Mouse (Mus musculus): ENCODE measurements around the gene Atg13.
A peak's percentile ranks its signal among the peaks of the same experiment; 100 is the strongest.

Gene Atg13

DNA sequence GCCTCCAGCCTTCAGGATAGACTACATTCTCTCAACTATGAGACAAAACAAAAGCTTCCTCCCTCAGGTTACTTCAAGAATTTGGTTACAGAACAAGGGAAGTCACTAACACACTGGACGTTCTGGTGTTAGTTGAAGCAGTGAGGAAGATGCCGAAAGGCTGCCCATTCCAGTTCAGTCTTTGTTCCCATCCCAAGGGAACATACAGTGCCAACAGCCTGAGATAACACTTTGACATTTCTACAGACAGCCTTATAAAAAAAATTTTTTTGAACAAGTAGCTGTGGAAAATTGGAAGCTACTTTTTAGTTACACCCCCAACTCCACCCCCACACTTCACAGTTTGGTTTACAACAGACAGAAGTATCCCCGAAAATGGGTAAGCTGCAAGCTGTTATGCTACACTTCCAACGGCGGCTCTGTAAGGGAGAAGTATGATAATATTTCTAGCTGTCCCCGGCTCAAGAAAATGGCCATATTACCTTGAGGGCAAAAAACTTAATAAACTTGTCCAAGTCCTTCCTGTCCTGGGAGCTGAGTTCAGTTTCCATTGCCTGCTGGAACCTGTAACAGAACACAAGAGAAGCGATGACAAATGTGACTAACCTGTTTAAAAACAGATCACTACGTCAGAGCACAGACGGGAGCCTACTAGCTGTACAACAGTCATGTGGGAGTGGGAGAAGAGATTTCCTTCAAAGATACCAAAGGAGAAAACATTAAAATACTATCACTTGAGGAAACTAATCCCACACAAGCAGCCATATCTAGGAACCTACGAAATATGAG lies 14.7 kb downstream of the Atg13 start:
- DNase-seq (ENCODE audit: low spot score), result no peak

DNA sequence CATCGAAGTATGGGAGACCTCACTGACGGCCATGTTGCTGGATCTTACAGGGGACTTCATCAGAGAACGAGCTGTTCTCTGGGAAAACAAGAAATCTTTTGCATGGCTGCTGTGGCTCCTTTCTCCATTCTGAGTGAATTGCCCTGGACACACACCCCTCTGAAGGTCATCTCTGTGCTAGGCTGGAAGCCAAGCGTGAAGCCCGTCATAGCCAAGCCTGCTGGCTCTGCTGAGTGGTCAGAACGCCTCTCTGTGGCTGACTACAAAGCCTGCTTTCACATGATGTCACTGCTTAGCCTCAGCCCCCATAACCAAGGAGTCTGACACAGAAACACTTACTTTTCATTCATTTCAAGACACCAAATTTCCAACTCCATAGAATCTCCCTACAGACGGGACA lies 20.9 kb downstream of the Atg13 start:
- DNase-seq (ENCODE audit: low spot score), result no peak

DNA sequence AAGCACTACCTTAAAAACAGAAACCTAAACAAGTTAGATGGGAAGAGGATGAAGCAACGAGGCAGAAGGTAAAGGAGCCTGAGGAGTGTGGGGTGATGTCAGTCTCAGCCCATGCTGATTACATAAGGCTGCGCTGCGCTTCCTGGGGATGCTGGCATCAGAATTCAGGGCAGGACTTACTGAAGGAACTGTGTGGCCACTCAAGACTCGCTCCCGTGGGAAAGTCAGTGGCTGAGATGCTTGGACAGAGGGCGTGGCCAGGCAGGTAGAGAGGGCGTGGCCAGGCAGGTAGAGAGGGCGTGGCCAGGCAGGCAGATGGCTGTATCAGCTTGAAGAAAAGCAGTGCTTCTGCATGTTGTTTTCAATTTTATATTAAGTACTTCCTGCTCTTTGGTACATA lies 26.5 kb downstream of the Atg13 start:
- no peak for DNase-seq (ENCODE audit: low spot score)

DNA sequence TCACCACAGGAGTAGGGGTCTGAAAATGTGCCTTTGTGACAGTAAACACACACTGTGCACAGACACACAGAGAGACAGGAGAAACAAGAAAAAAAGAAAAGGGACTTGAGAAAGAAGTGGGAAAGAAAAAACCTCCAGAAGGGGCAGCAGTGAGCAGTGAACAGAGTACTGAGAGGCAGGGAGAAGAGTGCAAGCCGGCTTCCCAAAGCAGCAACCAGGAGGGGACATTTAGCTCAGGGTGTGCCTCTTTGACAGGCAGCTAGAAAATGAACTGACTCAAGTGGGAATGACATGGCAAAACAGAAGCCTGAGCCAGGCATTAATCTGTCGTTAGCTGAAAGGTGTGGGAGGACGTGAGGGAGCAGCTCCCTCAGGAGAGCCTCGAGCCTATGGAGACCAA lies 27.5 kb downstream of the Atg13 start:
- DNase-seq (ENCODE audit: low spot score), result peak; percentile 69

DNA sequence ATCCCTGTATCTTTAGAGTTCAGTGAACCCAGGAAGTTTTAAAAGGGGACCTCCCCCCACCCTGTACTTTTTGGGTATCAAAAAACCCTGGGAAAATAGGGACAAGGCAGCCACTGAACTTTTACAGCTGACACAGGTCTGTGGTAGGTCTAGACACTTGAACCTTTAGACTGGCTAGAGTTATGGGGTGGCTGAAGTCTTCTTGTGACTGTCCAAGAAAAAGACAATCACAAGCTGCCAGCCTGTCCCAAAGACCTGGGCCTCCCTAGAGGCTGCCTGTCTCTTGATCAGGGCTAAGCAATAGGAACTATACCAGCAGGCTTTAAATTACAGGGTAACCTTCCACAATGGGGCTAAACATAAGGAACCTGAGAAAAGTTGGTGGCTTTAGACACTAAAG lies 33.4 kb downstream of the Atg13 start:
- DNase-seq (ENCODE audit: low spot score), result no peak

DNA sequence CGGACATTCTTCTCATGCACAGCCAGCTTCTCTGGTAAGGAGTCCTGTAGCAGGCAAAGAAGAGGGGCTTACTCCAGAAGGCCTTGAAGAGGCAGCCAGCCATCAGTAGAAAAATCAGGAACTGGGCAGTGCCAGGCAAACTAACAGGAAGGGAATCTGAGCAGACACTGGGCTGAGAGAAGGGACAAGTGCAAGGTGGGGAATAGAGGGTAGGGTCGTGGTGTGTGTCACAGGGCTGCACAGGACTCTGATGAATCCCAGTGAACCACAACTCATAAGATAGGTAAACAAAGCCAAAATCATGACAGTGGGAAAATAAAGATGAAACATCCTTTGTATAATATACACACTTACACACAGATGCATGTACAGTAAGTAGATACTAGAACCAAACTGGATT lies 34.0 kb downstream of the Atg13 start:
- DNase-seq (ENCODE audit: low spot score), result no peak

DNA sequence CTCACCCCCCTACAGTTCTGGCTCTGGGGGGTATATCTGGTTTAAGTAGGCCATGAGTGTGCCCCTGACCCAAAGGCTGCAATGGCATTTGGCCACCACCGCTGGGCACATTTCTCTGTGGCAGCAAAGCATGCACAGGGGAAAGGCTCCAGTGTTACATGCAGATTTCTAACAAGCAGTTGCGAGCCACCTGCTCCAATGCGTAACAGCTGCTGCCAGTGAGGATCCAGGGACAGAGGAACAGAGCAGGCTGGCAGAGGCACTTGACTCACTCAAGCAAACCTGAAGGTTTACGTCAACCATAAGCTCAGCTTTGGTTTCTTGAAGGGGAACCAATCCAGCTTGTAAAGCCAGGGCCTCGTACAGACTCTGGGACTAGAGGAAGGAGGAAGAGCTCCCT lies 35.5 kb downstream of the Atg13 start:
- DNase-seq (ENCODE audit: low spot score), result no peak

DNA sequence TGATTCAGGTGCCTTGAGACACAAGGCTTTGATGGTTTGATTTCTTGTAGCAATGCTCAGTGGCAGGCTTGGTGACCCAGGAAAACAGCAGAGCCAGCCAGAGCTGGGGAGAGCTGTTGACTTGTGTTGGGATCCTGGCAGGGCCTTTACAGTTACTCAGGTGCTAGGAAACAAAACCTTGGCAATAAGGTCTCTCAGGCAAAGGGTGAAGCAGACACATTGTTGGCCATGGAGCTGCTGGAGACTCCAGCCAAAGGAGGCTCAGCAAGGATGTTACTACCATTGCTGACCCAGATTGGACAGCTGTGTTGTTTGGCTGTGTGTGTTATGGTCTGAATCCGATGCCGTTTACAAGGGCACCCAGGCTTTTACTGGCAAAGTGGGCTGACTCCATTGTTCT lies 36.8 kb downstream of the Atg13 start:
- DNase-seq (ENCODE audit: low spot score), result no peak

DNA sequence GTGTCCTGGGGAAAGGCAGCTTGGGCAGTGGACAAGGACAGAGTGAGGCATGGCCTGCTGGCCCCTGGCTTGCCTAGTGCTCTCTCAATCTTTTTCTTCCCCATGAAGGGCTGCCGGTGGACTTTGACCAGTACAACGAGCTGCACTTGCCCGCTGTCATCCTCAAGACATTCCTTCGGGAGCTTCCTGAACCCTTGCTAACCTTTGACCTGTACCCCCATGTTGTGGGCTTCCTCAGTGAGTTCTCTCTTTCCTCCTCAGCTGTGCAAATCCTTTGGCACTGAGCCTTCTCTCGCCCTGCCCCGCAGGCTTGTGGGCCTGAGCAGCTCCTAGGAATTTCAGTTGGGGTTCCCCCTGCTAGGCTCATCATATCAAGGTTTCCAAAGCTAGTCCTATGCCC lies 40.3 kb downstream of the Atg13 start:
- DNase-seq (ENCODE audit: low spot score), result no peak

DNA sequence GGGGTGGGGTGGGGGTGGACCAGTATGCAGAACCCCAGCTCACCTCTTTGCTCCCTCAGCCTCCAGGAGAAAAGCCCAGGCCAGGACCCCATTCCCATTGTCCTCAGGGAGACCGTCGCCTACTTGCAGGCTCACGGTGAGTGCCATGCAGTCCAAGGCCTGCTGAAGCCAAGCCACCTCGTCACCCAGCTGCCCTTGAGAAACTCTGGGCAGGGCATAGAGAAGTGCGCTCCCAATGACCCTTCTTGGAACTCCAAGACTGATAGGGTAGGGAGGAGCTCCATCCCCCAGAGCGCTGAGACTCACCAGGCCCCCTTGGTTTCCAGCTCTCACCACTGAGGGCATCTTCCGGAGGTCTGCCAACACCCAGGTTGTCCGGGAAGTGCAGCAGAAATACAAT lies 41.0 kb downstream of the Atg13 start:
- no peak for DNase-seq (ENCODE audit: low spot score)

DNA sequence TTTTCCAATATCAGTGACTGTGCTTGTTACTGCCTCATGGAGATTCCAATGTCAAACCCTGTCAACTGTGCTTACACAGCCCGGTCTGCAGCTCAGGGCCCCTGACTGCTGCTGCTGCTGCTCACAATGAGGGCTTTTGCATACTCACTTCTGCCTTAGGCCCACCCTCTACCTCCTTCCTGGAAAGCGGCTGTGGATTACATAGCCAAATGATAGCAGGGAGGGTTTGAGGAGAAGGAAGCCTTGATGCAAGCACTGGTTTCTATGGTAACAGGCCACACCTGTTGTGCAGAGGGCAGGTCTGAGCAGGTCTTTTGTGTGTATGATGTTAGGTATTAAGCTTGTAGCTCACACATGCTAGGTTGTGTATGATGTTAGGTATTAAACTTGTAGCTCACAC lies 42.6 kb downstream of the Atg13 start:
- no peak for DNase-seq (ENCODE audit: low spot score)

DNA sequence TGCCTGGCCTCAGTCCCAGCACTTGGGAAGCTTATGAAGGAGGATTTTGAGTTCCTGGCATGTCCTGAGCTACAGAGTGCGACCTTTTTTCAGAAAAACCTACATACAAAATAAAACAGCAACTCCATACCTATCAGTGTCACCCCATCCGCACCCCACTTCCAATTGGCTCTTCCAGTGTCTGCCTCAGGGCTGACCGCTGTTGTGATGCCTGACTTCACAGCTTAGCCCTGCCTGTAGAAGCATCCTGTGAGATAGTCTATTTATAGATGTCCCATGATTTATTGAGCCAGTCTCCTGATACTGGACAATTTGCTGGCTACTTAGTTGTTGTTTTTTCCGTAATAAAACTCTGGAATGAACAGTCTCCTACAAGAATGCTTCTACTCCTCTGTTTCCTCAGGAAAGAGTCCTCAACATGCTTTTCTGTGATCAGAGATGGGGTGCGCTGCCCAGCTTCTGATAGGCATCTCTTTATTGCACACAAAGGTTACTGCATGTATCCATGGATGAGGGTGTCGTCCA lies 43.9 kb downstream of the Atg13 start:
- DNase-seq (ENCODE audit: low spot score), result no peak

DNA sequence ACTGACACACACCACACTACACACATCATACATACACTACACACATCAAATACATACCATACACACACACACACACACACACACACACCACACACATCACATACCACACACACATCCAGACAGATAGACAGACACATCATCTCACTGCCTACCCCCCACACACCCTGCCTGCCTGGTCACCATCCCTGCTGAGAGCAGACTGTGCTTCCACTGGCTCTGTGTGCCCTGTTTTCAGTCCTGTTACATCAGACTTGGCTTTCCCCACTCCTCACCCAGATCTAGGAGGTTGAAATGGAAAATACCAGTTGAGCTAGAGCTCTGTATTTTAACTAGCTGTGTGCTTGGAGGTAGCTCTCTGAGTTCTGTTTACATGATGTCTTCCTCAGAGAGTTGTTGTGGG lies 45.6 kb downstream of the Atg13 start:
- DNase-seq (ENCODE audit: low spot score), result no peak

DNA sequence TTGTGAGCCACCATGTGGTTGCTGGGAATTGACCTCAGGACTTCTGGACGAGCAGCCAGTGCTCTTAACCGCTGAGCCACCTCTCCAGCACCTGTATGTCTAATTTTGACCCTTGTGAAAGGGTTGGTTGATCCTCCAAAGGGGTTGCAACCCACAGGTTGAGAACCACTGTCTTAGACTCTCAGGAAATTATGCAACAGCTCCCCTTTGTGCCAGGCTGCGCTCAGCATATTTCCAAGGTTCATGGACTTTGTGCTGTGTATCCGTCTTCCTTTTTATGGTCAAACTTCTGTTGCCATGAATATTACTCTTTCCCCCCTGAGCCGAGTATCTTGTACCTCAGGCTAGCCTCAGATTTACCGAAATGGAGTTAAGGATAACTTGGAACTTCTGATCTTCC lies 49.4 kb downstream of the Atg13 start:
- no peak for DNase-seq (ENCODE audit: low spot score)

DNA sequence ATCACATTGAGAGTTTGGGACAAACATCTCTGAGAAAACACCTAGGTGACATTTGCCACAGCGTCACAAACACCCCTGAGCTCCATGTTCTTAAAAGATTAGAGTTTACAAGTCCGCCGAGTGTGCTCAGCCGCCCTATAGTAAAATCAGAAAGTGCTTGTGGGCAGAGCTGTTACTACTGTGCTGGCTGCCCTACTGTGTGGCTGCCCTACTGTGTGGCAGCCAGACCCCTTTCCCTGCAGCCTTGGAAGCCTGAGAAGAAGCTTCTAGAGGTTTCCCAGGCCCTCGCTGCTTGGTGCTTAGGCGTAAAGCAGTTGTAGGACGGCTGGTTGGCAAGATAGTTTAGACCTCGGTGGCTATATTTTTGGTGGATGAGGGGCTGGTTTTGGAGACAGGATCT lies 50.7 kb downstream of the Atg13 start:
- no peak for DNase-seq (ENCODE audit: low spot score)

DNA sequence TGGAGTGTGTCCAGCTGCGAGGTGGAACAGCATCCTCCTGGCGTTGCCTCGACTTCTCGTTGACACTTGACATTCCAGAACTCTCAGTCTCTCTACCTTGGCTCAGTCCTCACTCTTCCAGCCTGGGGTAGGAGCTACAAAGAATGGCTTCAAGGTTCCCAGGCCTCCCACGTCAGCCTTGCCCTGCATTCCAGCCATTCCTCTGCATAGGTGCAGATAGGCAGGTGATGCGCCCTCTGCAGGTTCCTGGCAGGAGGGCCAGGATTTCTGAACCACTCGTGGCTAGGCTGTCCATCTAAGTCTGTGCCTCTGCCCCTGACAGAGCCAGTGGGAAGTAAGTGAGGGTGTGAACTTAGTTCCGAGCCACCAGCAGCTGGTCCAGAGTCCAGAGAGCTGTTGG lies 53.6 kb downstream of the Atg13 start:
- DNase-seq (ENCODE audit: low spot score), result no peak

DNA sequence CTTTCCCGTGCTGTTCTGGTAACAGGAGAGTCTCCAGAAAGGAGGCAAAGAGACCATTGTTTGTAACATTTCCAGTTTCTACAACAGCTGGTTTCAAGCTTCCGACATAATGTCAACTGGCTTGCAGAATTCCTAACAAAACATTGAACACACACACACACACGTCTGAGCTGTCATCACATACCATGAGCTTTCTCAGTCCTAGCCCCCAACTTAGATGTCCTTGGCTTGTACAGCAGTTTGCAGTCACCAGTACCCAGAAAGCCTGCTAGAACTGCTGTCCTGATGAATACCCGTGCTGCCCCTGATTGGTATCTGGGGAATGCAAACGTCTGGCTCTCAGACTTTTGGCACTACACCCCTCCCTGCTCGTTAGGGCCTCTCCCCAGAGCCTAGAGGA lies 54.5 kb downstream of the Atg13 start:
- no peak for DNase-seq (ENCODE audit: low spot score)

DNA sequence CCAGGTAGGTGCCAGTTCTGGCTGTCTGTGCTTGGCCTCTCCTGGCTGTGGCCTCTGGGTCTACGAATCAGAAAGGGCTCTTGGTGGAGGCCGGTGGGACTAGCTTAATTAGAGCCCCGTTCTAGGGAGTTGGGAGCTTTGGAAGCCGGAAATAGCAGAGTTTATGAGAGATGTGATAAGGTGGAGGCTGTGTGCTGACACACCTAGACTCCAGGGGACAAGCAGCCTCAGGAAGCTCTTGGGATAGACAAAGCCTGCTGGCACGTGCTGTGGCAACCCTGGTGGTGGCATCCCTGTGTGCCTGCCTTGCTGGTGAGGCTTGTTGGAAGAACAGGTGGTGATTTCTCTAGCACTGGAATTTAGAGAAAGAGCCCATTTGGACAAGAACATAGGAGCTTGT lies 55.0 kb downstream of the Atg13 start:
- DNase-seq (ENCODE audit: low spot score), result no peak

DNA sequence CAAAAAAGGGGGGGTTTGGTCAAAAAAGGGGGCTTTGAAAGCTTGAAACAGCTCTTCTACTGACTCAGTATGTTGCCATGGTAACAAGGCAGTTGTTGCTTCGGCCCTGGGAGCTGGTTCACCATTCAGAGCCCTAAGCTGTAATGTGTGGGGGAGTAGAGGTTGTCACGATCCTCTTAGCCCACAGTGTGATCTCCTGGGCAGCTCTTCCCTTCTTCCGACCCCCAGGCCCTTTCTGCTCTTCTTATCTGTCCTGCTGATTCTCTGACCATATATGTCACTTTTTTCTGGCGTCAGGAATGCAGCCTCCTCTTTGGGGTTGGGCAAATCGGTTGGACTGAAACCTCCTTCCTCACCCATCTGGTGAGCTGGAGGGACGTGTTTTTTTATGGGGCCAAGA lies 57.5 kb downstream of the Atg13 start:
- peak; percentile 21 for DNase-seq (ENCODE audit: low spot score)

DNA sequence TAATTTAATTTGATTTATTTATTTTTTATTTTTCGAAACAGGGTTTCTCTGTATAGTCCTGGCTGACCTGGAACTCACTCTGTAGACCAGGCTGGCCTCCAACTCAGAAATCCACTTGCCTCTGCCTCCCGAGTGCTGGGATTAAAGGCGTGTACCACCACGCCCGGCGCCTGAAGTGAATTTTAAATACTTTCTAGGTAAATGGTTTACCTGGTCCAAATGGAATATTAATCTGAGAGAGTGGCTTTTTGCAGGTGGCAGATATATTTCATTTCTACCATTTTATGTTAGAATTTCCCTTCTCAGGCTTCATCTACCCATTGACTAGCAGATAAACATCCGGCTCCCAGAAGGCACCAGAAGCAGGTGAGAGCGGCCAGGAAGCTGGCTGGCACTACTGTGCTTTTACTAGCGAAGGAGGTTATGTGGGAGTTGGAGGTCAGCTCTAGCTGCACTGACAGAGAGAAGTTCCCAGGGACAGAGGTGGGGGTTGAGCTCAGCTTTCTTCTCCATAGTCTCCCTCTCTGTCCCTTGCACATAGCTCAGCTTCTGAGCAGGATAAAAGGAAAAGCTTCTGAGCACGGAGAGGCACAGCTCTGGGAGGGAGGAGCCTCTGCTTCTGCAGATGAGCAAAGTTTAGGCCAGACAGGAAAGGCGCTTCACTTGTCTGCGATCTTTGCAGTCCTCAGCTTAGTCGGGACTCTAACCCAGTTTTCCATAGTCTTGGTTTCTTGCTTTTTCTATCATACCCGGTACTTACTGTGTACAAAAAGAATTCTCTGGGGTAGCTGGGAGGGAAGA lies 58.7 kb downstream of the Atg13 start:
- no peak for DNase-seq (ENCODE audit: low spot score)

DNA sequence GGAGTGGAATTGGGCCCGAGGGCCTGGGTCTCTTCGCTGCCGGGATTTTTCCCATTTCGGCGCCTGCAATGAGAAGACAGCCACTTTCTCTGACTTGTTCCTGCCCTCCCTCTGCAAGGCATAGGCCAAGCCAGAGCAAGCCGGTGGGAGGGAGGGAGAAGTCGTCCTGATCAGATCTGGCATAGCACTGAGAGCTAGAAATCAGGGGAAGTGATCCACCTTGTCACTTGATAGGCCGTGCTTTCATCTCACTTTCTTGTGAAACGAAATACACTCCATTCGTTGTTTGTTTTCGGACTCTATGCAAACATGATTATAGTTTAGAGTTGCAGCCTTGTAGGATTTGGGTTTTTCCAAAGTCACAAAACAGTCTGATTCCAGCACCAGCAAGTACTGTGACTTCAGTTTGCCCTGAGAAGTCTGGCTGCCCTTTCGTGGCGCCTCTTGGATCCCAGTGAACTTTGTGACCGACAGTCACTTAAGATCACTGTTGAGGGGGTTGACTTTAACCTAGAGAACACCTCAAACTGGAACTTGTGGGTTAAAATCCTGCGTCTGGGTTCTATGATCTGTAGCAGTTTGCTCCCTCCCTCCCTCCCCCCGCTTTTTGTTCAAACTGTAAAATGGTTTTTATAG lies 59.9 kb downstream of the Atg13 start:
- DNase-seq (ENCODE audit: low spot score), result no peak

DNA sequence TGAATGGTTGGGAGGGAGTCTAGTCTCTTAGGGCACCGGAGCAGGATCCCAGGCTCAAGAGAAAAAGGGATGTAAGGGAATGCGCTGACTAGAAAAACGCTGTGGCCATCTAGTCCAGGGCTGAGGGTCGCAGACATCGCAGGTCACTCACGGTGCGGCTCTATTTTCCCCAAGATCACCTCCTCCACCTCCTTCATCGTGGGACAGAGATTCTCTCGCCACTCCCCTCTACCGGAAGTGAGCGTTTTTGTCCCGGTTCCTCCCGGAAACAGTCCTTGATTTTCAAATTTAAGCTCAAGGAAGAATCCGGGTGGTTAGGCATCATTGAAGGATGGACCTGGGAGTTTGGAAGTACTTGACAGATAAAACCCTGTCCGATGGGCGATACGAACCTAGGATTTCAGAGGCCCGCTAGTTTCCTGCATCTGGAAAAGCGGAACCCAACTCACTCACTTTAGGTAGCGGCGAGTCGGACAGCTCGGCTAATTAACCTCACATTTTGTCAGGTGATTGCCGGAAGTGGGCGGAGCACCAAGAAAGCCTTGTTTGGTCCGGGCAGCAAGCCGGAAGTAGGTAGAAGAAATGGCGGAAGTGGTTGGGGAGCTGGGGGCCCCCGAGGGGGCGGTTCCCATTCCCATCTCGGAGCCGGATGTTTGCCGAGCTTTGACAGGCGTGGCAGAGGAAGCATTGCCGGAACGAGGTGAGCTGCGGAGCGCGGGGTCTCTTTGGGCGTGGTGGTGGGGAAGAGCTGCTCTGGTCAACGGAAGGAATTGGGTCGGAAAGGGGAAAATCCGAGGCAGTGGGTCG lies 60.6 kb downstream of the Atg13 start, which contains the start of the genes Zfp408 and Arhgap1:
TSS of gene Zfp408 (minus strand) at position 239 of the 807 bp plus-strand sequence.
TSS of gene Arhgap1 (plus strand) at position 308 of the 807 bp plus-strand sequence.
- peak; percentile 99 for DNase-seq (ENCODE audit: low spot score)

Measured in retina, embryonic 14.5 days (tissue).